Mouse (Mus musculus): Measurements from ENCODE around the gene Ppdpf. TPM values are rescaled to one million over a fixed set of nuclear protein-coding genes. Genes with fewer than 3 reads are reported as not detected.

Ppdpf gene
- polyA plus RNA-seq, 1 experiment from 2014 or later, result 330 TPM

DNA sequence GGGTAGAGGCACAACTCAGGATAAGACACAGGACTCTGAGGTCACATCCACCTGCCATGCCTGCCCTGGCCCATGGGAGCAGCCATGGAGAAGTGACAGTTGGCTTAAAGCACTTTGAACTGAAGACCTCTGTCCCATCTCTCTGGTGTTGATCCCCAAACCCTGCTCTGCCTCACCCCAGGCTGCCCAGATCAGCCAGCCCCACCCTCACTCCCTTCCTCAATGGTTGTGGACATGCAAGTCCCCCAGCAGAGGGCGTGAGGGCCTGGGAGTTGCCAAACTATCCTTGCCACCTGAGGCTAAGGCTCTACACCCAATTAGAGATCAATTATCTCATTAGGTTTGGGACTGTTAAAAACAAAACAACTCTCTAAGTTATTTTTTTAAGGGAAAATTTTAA lies 33.2 kb upstream of the Ppdpf start:
- H3K4me3 ChIP-seq (replicated peaks), result no peak overlapping the region
- H3K9ac ChIP-seq, result no peak overlapping the region
- 4% methylated on average over 1 of the region's 1 CpGs for WGBS
- no peak for ATAC-seq (replicated peaks; ENCODE audit: low FRiP score)
- H3K36me3 ChIP-seq, result no peaks in the 10 kb centered on the region
- H3K27ac ChIP-seq, result no peak overlapping the region
- H3K9me3 ChIP-seq (replicated peaks), result no peaks in the 10 kb centered on the region
- peaks cover 89% of the 10 kb centered on the region for H3K27me3 ChIP-seq
- no peak overlapping the region for H3K4me2 ChIP-seq
- H3K4me1 ChIP-seq, result peaks cover 8% of the 10 kb centered on the region

- peaks cover 8% of the 10 kb centered on the region for H3K4me1 ChIP-seq
- no peak overlapping the region for H3K4me2 ChIP-seq
- H3K36me3 ChIP-seq, result no peaks in the 10 kb centered on the region
- 64% methylated on average over 3 of the region's 3 CpGs for WGBS
- H3K27ac ChIP-seq, result no peak overlapping the region
- H3K9me3 ChIP-seq (replicated peaks), result no peaks in the 10 kb centered on the region
- peaks cover 87% of the 10 kb centered on the region for H3K27me3 ChIP-seq
- no peak for ATAC-seq (replicated peaks; ENCODE audit: low FRiP score)
- no peak overlapping the region for H3K9ac ChIP-seq
- no peak overlapping the region for H3K4me3 ChIP-seq (replicated peaks)
Measured at GRCm38 (mm10) chr2:181154361-181154760, 32.7 kb upstream of the Ppdpf start.

DNA sequence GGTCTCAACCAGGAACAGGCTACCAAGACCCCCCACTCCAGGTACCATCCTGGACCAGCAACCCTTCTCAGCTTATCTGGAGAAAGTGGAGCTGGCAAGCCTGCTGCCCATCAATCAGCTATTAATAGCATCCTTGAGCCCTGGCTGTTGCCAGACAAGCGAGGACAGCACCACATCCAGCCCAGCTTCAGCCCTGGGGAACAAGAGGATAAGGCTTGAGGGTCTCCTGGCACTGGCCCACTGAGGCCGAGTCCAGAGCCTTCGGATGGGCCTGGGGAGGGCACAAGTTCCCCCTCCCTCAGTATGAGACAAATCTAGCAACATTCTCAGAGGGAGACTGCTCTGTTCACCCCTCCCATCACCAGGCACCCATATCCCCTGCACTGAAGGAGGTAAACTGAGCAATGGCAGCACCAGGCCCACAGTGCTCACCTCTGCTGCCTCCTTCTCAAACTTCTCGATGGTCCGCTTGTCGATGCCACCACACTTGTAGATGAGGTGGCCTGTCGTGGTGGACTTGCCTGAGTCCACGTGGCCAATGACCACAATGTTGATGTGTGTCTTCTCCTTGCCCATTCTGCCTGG lies 32.1 kb upstream of the Ppdpf start:
- Histone ChIP-seq H3K27ac (no peak overlapping the region), H3K27me3 (peaks cover 82% of the 10 kb centered on the region), H3K36me3 (no peaks in the 10 kb centered on the region), H3K4me2 (no peak overlapping the region), H3K4me1 (peaks cover 8% of the 10 kb centered on the region), H3K4me3 (replicated peaks) (no peak overlapping the region), H3K9me3 (replicated peaks) (no peaks in the 10 kb centered on the region), H3K9ac (no peak overlapping the region)
- ATAC-seq (replicated peaks; ENCODE audit: low FRiP score), result no peak
- WGBS, result 74% methylated on average over 8 of the region's 8 CpGs

- Histone ChIP-seq H3K4me2 (no peak overlapping the region), H3K4me3 (replicated peaks) (no peak overlapping the region), H3K4me1 (peaks cover 8% of the 10 kb centered on the region), H3K27me3 (peaks cover 74% of the 10 kb centered on the region), H3K36me3 (no peaks in the 10 kb centered on the region), H3K9ac (no peak overlapping the region), H3K27ac (no peak overlapping the region), H3K9me3 (replicated peaks) (no peaks in the 10 kb centered on the region)
- ATAC-seq (replicated peaks; ENCODE audit: low FRiP score), result no peak
- 66% methylated on average over 4 of the region's 4 CpGs for WGBS
Measured at GRCm38 (mm10) chr2:181155801-181156200, 31.2 kb upstream of the Ppdpf start.

- WGBS, result 3% methylated on average over 55 of the region's 55 CpGs
- Histone ChIP-seq H3K36me3 (no peaks in the 10 kb centered on the region), H3K9me3 (replicated peaks) (no peaks in the 10 kb centered on the region), H3K4me1 (peaks cover 8% of the 10 kb centered on the region), H3K27ac (no peak within 1 kb of the TSS), H3K27me3 (peaks cover 67% of the 10 kb centered on the region), H3K9ac (no peak within 1 kb of the TSS), H3K4me2 (peak within 1 kb of the TSS; percentile 52), H3K4me3 (replicated peaks) (peak within 1 kb of the TSS; percentile 29)
- ATAC-seq (replicated peaks; ENCODE audit: low FRiP score), result no peak
Measured at GRCm38 (mm10) chr2:181156248-181157121, 30.6 kb upstream of the Ppdpf start, which contains the start of gene Eef1a2. Gene Eef1a2 (minus strand): TSS chr2:181157014.

GRCm38 (mm10) chr2:181157180-181157579 lies 29.9 kb upstream of the Ppdpf start:
- H3K27me3 ChIP-seq, result peaks cover 65% of the 10 kb centered on the region
- ATAC-seq (replicated peaks; ENCODE audit: low FRiP score), result no peak
- no peaks in the 10 kb centered on the region for H3K9me3 ChIP-seq (replicated peaks)
- H3K9ac ChIP-seq, result no peak overlapping the region
- 84% methylated on average over 4 of the region's 4 CpGs for WGBS
- no peaks in the 10 kb centered on the region for H3K36me3 ChIP-seq
- no peak overlapping the region; the same call in 1 of the 2 replicates for H3K4me3 ChIP-seq (replicated peaks)
- H3K4me2 ChIP-seq, result no peak overlapping the region
- H3K27ac ChIP-seq, result no peak overlapping the region
- peaks cover 8% of the 10 kb centered on the region for H3K4me1 ChIP-seq

- Histone ChIP-seq H3K4me2 (no peak overlapping the region), H3K27ac (no peak overlapping the region), H3K4me1 (peaks cover 8% of the 10 kb centered on the region), H3K36me3 (no peaks in the 10 kb centered on the region), H3K4me3 (replicated peaks) (no peak overlapping the region), H3K9ac (no peak overlapping the region), H3K27me3 (peaks cover 61% of the 10 kb centered on the region), H3K9me3 (replicated peaks) (no peaks in the 10 kb centered on the region)
- 77% methylated on average over 6 of the region's 6 CpGs for WGBS
- ATAC-seq (replicated peaks; ENCODE audit: low FRiP score), result no peak
Measured at GRCm38 (mm10) chr2:181157716-181158302, 29.2 kb upstream of the Ppdpf start.

- peaks cover 8% of the 10 kb centered on the region for H3K4me1 ChIP-seq
- H3K27ac ChIP-seq, result no peak overlapping the region
- no peak for ATAC-seq (replicated peaks; ENCODE audit: low FRiP score)
- H3K4me2 ChIP-seq, result no peak overlapping the region
- WGBS, result 83% methylated on average over 2 of the region's 2 CpGs
- H3K36me3 ChIP-seq, result no peaks in the 10 kb centered on the region
- no peak overlapping the region for H3K4me3 ChIP-seq (replicated peaks)
- no peak overlapping the region for H3K9ac ChIP-seq
- H3K9me3 ChIP-seq (replicated peaks), result no peaks in the 10 kb centered on the region
- peaks cover 55% of the 10 kb centered on the region for H3K27me3 ChIP-seq
Measured at GRCm38 (mm10) chr2:181158471-181158870, 28.6 kb upstream of the Ppdpf start.

- H3K9me3 ChIP-seq (replicated peaks), result no peaks in the 10 kb centered on the region
- no peak overlapping the region for H3K4me3 ChIP-seq (replicated peaks)
- H3K4me2 ChIP-seq, result no peak overlapping the region
- H3K27me3 ChIP-seq, result peaks cover 51% of the 10 kb centered on the region
- no peak for ATAC-seq (replicated peaks; ENCODE audit: low FRiP score)
- WGBS, result 56% methylated on average over 7 of the region's 7 CpGs
- H3K9ac ChIP-seq, result no peak overlapping the region
- H3K27ac ChIP-seq, result no peak overlapping the region
- peaks cover 8% of the 10 kb centered on the region for H3K4me1 ChIP-seq
- no peaks in the 10 kb centered on the region for H3K36me3 ChIP-seq
Measured at GRCm38 (mm10) chr2:181159091-181159514, 27.9 kb upstream of the Ppdpf start.

GRCm38 (mm10) chr2:181159771-181160170 lies 27.3 kb upstream of the Ppdpf start:
- ATAC-seq (replicated peaks; ENCODE audit: low FRiP score), result peak; percentile 70
- 2% methylated on average over 2 of the region's 2 CpGs for WGBS
- H3K9me3 ChIP-seq (replicated peaks), result no peaks in the 10 kb centered on the region

DNA sequence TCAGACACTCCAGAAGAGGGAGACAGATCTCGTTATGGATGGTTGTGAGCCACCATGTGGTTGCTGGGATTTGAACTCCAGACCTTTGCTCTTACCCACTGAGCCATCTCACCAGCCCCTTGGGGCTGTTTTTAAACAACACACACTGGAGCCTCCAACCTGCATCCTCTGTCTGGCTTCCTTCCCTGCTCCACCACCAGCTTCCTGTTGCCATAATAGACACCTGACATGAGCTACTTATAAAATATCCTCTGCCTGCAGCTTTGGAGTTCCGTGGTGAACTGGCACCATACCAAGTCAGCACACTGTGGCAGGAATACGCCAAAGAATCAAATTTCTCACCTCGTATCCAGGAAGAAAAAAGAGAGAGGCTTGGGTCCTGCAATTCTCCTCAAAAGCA lies 26.2 kb upstream of the Ppdpf start:
- H3K9ac ChIP-seq, result no peak overlapping the region
- no peaks in the 10 kb centered on the region for H3K9me3 ChIP-seq (replicated peaks)
- H3K4me2 ChIP-seq, result no peak overlapping the region
- no peak for ATAC-seq (replicated peaks; ENCODE audit: low FRiP score)
- peaks cover 8% of the 10 kb centered on the region for H3K4me1 ChIP-seq
- H3K36me3 ChIP-seq, result no peaks in the 10 kb centered on the region
- no peak overlapping the region for H3K27ac ChIP-seq
- H3K4me3 ChIP-seq (replicated peaks), result no peak overlapping the region
- H3K27me3 ChIP-seq, result peaks cover 34% of the 10 kb centered on the region
- 72% methylated on average over 4 of the region's 4 CpGs for WGBS

More at GRCm38 (mm10) chr2:181159771-181160170, 27.3 kb upstream of the Ppdpf start:
- Histone ChIP-seq H3K27ac (no peak overlapping the region), H3K4me3 (replicated peaks) (no peak overlapping the region), H3K36me3 (no peaks in the 10 kb centered on the region), H3K4me1 (peaks cover 8% of the 10 kb centered on the region), H3K4me2 (no peak overlapping the region), H3K9ac (no peak overlapping the region), H3K27me3 (peaks cover 45% of the 10 kb centered on the region)

DNA sequence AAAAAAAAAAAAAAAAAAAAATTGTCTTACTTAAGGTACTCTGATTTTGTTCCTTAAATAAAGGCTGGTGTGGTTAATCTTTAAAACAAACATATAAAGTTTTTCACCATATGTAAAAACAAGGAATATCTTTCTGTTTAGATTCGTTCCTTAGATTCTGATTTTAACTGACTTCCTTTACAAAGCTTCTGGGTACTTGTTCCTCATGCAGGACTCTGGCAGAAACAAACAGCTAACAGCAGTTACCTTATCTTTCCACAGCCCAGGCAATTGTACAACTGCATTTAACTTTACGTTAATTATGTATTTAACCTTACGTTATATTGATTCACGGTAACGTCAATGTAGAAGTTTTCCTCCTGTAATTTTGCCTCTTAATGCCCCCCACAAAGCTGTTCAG lies 20.6 kb upstream of the Ppdpf start:
- no peak overlapping the region for H3K9ac ChIP-seq
- H3K9me3 ChIP-seq (replicated peaks), result 0 out of 2 replicates have a peak, but pooled peaks cover 4% of the 10 kb centered on the region
- H3K27me3 ChIP-seq, result peaks cover 7% of the 10 kb centered on the region; the same call in 1 of the 2 replicates
- H3K36me3 ChIP-seq, result no peaks in the 10 kb centered on the region
- no peak overlapping the region for H3K4me2 ChIP-seq
- no peak overlapping the region for H3K27ac ChIP-seq
- no peaks in the 10 kb centered on the region for H3K4me1 ChIP-seq
- H3K4me3 ChIP-seq (replicated peaks), result no peak overlapping the region
- WGBS, result 80% methylated on average over 5 of the region's 5 CpGs
- ATAC-seq (replicated peaks; ENCODE audit: low FRiP score), result no peak
